Mouse (Mus musculus) myocyte (in vitro differentiated cells): Measurements from ENCODE around the gene Cacng1. TPM values are rescaled to one million over a fixed set of nuclear protein-coding genes. Genes with fewer than 3 reads are reported as not detected.
A peak's percentile ranks its signal among the peaks of the same experiment; 100 is the strongest.

Experiments
- H3K27me3 ChIP-seq: one replicate; pipeline ENCODE4 v1.6.1; 2011; ENCODE audit not compliant: control insufficient read depth, insufficient read depth, insufficient read length
- H3K36me3 ChIP-seq: one replicate; pipeline ENCODE4 v1.6.1; 2011; ENCODE audit not compliant: control insufficient read depth, insufficient read depth
- H3K4me2 ChIP-seq: one replicate; pipeline ENCODE4 v1.6.1; 2011; ENCODE audit warnings: low read depth, control low read depth
- H3K4me3 ChIP-seq: one replicate; pipeline ENCODE4 v1.5.1; 2011; ENCODE audit warnings: mild to moderate bottlenecking, control low read depth, moderate library complexity
- H3K79me2 ChIP-seq: one replicate; pipeline ENCODE4 v1.6.1; 2011; ENCODE audit not compliant: control insufficient read depth, insufficient read depth
- H3ac ChIP-seq: one replicate; pipeline ENCODE4 v1.6.1; 2011; ENCODE audit not compliant: control insufficient read depth, insufficient read length
- CEBPB ChIP-seq: IDR thresholded peaks from 2 replicates; pipeline ENCODE4 v1.6.1; 2011; ENCODE audit warnings: mild to moderate bottlenecking, moderate library complexity; ENCODE audit not compliant: poor library complexity, insufficient read depth, severe bottlenecking
- E2F4 ChIP-seq: IDR thresholded peaks from one replicate; pipeline ENCODE4 v1.6.1; 2011; ENCODE audit warnings: mild to moderate bottlenecking, control low read depth, moderate library complexity; ENCODE audit not compliant: insufficient read depth
- MAX ChIP-seq: IDR thresholded peaks from one replicate; pipeline ENCODE4 v1.6.1; 2011; ENCODE audit warnings: low read depth, mild to moderate bottlenecking, control low read depth
- MYOD1 ChIP-seq, 3 experiments: IDR thresholded peaks; one replicate each; pipeline ENCODE4 v1.6.1; 2011; ENCODE audit warnings: control low read depth in 2 of 3, low read depth in 2 of 3, mild to moderate bottlenecking in 2 of 3, moderate library complexity in 1 of 3; ENCODE audit not compliant: insufficient read length in 2 of 3, control insufficient read depth in 1 of 3
- MYOG ChIP-seq, 3 experiments: IDR thresholded peaks; one replicate each; pipeline ENCODE4 v1.6.1; 2011; ENCODE audit warnings: control low read depth in 2 of 3, low read depth in 2 of 3, mild to moderate bottlenecking in 2 of 3; ENCODE audit not compliant: insufficient read length in 2 of 3, control insufficient read depth in 1 of 3, insufficient read depth in 1 of 3
- POLR2A ChIP-seq: IDR thresholded peaks from one replicate; pipeline ENCODE4 v1.6.1; 2011; ENCODE audit warnings: low read depth, mild to moderate bottlenecking, control low read depth, moderate library complexity; ENCODE audit not compliant: insufficient read length
- POLR2AphosphoS2 ChIP-seq: IDR thresholded peaks from one replicate; pipeline ENCODE4 v1.6.1; 2011; ENCODE audit warnings: low read depth, control low read depth; ENCODE audit not compliant: insufficient read length
- REST ChIP-seq: IDR thresholded peaks from one replicate; pipeline ENCODE4 v1.6.1; 2011; ENCODE audit warnings: mild to moderate bottlenecking, control low read depth, moderate library complexity; ENCODE audit not compliant: insufficient read depth, insufficient read length
- SRF ChIP-seq: IDR thresholded peaks from one replicate; pipeline ENCODE4 v1.6.1; 2011; ENCODE audit warnings: low read depth; ENCODE audit not compliant: control insufficient read depth, insufficient read length
- TCF12 ChIP-seq: IDR thresholded peaks from one replicate; pipeline ENCODE4 v1.6.1; 2011; ENCODE audit warnings: mild to moderate bottlenecking, control low read depth; ENCODE audit not compliant: poor library complexity, insufficient read depth, severe bottlenecking
- TCF3 ChIP-seq: IDR thresholded peaks from one replicate; pipeline ENCODE4 v1.6.1; 2011; ENCODE audit warnings: low read depth, control low read depth; ENCODE audit not compliant: insufficient read length
- USF1 ChIP-seq: IDR thresholded peaks from one replicate; pipeline ENCODE4 v1.6.1; 2011; ENCODE audit warnings: low read depth, mild to moderate bottlenecking, control low read depth, moderate library complexity
- polyA plus RNA-seq: library from polyadenylated mRNA; unstranded; fragments of >200 nt; fragmentation: generic; extraction: Trizol; gene quantifications from one replicate; pipeline ENCODE4 v1.2.1, GENCODE M21; 2012; ENCODE audit warnings: missing spikeins

Cacng1 gene
- 603 TPM for polyA plus RNA-seq

GRCm38 (mm10) chr11:107716332-107716938, at the start of gene Cacng1:
TSS of gene Cacng1 (minus strand) at chr11:107716522.
- peak within 1 kb of the TSS; percentile 45 for H3K4me3 ChIP-seq
- H3K36me3 ChIP-seq = peaks cover 20% of the 10 kb centered on the region
- H3K27me3 ChIP-seq = no peaks in the 10 kb centered on the region
- H3K79me2 ChIP-seq = peaks cover 31% of the 10 kb centered on the region
- TF ChIP-seq E2F4 (no peak), USF1 (no peak), CEBPB (no peak), POLR2AphosphoS2 (peak; percentile 94), TCF3 (peak; percentile 65), MYOD1 (IDR thresholded peaks at IDR 0.05; ENCODE audit: control insufficient read depth in 1 of 3, insufficient read length in 2 of 3, low read depth in 2 of 3) (peak; percentile 98 to 99 (median 99)), SRF (peak; percentile 30), MYOG (IDR thresholded peaks at IDR 0.05; ENCODE audit: control insufficient read depth in 1 of 3, insufficient read depth in 1 of 3, insufficient read length in 2 of 3, low read depth in 2 of 3) (peak; percentile 77 to 94 (median 89)), MAX (no peak), REST (no peak), POLR2A (peak; percentile 92), TCF12 (peak; percentile 81)
- H3K4me2 ChIP-seq = peak within 1 kb of the TSS; percentile 78
- peak within 1 kb of the TSS; percentile 19 for H3ac ChIP-seq

DNA sequence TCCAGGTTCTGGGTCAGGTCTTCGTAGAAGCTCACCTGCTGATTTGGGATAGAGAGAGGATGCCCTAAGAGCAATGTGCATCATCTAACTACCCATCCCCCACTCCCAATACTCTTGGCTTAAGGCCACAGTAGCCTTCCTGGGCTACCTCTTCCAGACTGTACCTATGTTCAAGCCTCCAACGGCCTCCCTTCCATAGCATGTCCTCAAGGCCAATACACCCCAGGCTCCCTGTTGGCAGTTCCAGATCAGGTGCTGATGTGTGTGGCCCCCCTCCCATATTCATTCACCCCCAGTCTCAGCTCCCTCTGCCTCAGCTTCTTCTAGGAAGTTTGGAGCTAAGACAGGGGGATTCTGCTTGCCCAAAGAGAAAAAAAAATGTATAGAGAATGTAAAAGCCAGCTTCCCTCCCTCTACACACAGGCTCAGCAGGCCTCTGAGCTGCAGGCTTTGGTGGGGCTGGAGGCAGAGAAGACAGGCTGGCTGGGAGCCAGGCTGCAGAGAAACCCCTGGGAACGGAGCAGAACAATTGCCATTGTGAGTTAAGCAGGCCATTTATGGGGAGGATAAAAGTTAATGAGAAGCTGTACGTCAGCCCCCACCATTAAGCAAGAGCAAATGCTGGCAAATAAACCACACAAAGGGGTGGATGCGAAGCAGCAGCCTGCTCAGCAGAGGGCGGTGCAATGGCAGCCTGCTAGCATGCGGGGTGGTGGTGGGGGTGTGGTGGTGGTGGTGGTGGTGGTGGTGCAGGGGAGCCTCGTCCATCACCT, 46.6 kb upstream of the Cacng1 start:
- no peaks in the 10 kb centered on the region for H3K27me3 ChIP-seq
- TF ChIP-seq SRF (no peak), USF1 (no peak), E2F4 (no peak), POLR2A (no peak), POLR2AphosphoS2 (no peak)
- no peak overlapping the region for H3K4me2 ChIP-seq
- H3ac ChIP-seq = no peak overlapping the region
- no peaks in the 10 kb centered on the region for H3K79me2 ChIP-seq
- H3K4me3 ChIP-seq = no peak overlapping the region
- H3K36me3 ChIP-seq = no peaks in the 10 kb centered on the region

DNA sequence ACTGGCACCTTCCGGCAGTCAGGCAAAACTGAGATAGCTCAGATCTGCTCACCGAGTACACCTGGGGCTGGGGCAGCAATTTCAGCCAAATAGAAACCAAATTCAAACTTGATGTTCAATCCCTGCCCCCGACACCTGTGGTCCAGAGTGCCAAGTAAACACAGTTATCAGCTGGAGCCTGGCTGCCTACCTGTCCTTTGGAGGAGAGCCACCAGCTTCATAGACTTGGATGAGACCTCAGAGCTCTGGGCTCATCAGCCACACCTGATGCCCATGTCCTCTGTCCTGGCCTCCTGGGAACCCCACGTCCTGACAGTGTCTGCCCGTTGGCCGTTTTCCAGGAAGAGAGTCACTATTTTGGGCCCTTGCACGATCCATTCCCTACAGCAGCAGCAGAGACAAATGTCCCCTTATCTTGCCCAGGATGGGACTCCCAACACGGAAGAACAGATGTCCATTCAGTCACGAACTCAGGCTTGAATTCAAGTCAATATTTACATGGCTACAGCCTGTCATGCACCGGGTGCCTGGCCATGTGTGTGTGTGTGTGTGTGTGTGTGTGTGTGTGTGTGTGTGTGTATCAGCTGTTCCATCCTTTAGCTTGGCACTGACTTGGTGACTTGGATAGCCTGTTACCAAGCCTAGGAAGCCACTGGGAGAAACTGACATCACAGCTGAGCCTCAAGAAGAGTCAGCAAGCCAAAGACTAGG, 45.6 kb upstream of the Cacng1 start:
- Histone ChIP-seq H3K4me3 (no peak overlapping the region), H3K36me3 (no peaks in the 10 kb centered on the region), H3K4me2 (no peak overlapping the region), H3K27me3 (no peaks in the 10 kb centered on the region), H3K79me2 (no peaks in the 10 kb centered on the region), H3ac (no peak overlapping the region)
- no peak for TF ChIP-seq SRF
- TF ChIP-seq CEBPB = no peak
- no peak for TF ChIP-seq TCF12
- no peak for TF ChIP-seq E2F4
- TF ChIP-seq POLR2AphosphoS2 = no peak
- TF ChIP-seq POLR2A = no peak
- peak; percentile 62 to 84 (median 66) for TF ChIP-seq MYOG (IDR thresholded peaks at IDR 0.05; ENCODE audit: control insufficient read depth in 1 of 3, insufficient read depth in 1 of 3, insufficient read length in 2 of 3, low read depth in 2 of 3)
- no peak for TF ChIP-seq USF1
- no peak for TF ChIP-seq REST
- peak in 2 of 3 experiments; percentile 38 to 81 for TF ChIP-seq MYOD1 (IDR thresholded peaks at IDR 0.05; ENCODE audit: control insufficient read depth in 1 of 3, insufficient read length in 2 of 3, low read depth in 2 of 3)
- no peak for TF ChIP-seq MAX
- peak; percentile 29 for TF ChIP-seq TCF3

GRCm38 (mm10) chr11:107760001-107760400, 43.7 kb upstream of the Cacng1 start:
- H3K36me3 ChIP-seq = no peaks in the 10 kb centered on the region
- H3K79me2 ChIP-seq = no peaks in the 10 kb centered on the region
- TF ChIP-seq REST (no peak), SRF (no peak), CEBPB (no peak), POLR2A (no peak), MYOD1 (IDR thresholded peaks at IDR 0.05; ENCODE audit: control insufficient read depth in 1 of 3, insufficient read length in 2 of 3, low read depth in 2 of 3) (no peak), POLR2AphosphoS2 (no peak), TCF12 (no peak), MAX (no peak), TCF3 (no peak), E2F4 (no peak)
- H3K4me2 ChIP-seq = no peak overlapping the region
- H3K27me3 ChIP-seq = no peaks in the 10 kb centered on the region
- H3ac ChIP-seq = no peak overlapping the region
- no peak overlapping the region for H3K4me3 ChIP-seq
